Mouse (Mus musculus) brain, adult 2 months (tissue): ENCODE measurements at regions not wholly inside any gene's neighbourhood (a gene's known extent, or its start where the extent isn't known, plus 50 kb on each side); places are given as distances from the start of the nearest gene placed in this dataset.

Experiments used
- DNase-seq: peaks from one replicate; pipeline ENCODE4 v3.0.0; 2011; ENCODE audit warnings: low read depth, low spot score

GRCm38 (mm10) chr9:6552731-6553130 is 283.1 kb upstream of the Ddi1 start:
- DNase-seq, result no peak

- DNase-seq, result no peak
Measured at GRCm38 (mm10) chr9:6540178-6540700, 270.6 kb upstream of the Ddi1 start.

GRCm38 (mm10) chr9:6528836-6529235 is 259.2 kb upstream of the Ddi1 start:
- DNase-seq, result no peak

- no peak for DNase-seq
Measured at GRCm38 (mm10) chr9:6517194-6517593, 247.5 kb upstream of the Ddi1 start.

- DNase-seq, result peak; percentile 33
Measured at GRCm38 (mm10) chr9:6497786-6498185, 228.1 kb upstream of the Ddi1 start.

- no peak for DNase-seq
Measured at GRCm38 (mm10) chr9:6480401-6480800, 210.8 kb upstream of the Ddi1 start.

- no peak for DNase-seq
Measured at GRCm38 (mm10) chr9:6454542-6454941, 184.9 kb upstream of the Ddi1 start.

- no peak for DNase-seq
Measured at GRCm38 (mm10) chr9:6435236-6435635, 165.6 kb upstream of the Ddi1 start.

GRCm38 (mm10) chr9:6433813-6434456 is 164.3 kb upstream of the Ddi1 start:
- DNase-seq, result peak; percentile 36

GRCm38 (mm10) chr9:6430859-6431258 is 161.2 kb upstream of the Ddi1 start:
- DNase-seq, result no peak

GRCm38 (mm10) chr9:6430437-6430836 is 160.8 kb upstream of the Ddi1 start:
- DNase-seq, result no peak
